Mouse (Mus musculus): ENCODE measurements around the gene Thsd7b.

DNA sequence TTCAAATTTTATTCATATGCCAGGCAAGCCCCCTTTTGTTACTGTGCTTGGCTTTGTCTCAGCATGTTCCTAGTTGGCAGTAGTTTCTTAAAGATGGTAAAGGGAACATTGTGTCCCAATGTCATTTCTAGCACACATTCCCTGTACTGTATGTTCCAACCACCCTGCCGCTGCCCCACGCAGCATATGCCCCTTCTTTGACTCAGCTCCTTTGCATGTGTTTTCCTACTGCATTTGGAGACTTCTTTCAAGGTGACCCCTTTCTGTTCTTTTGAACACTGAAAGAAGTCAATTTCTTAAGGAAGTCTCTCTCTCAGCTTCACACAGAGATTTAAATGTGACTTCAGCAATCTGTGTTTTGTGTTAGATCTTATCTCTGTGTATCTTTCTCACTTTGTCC is 657.9 kb downstream of the Thsd7b start:
- TF ChIP-seq CTCF (IDR thresholded peaks at IDR 0.05) (no peak), POLR2A (IDR thresholded peaks at IDR 0.05; ENCODE audit: insufficient read depth, low read depth, low read length) (no peak), EP300 (IDR thresholded peaks at IDR 0.05; ENCODE audit: insufficient read depth, low read depth, low read length) (no peak)
